Mouse (Mus musculus): Measurements from ENCODE around the gene Sept6.

Sept6 gene

GRCm38 (mm10) chrX:36864609-36865328 is 126.8 kb downstream of the Sept6 start:
- no peak for DNase-seq (ENCODE audit: low read depth, low spot score)

- peak; percentile 88 for DNase-seq (ENCODE audit: low read depth, low spot score)
Observed at GRCm38 (mm10) chrX:36863766-36864608, 127.6 kb downstream of the Sept6 start.

Data from A20 (cell line).